Comparison of ENCODE assay signal across 21 mouse cellular contexts in the genomic region with DNA sequence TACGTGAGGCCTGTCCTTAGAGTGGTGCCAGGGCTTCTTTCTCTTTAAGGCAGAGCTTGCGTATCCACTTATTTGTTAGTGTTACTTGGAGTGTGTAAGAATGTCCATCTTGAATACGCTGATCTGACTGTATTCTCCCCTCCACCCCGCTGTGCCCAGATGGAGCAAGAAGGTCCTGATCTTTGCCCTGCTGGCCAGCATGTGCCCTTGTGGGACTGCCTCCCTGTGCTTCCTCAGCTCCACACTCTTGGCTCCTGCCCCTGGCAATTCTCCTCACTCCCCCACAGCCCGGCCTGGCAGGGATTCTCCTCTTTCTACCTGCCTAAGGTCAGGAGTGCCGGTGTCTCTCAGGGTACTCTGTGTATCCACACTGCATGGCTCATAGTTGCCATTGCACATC. TPM values are rescaled to one million over a fixed set of nuclear protein-coding genes. Genes with fewer than 3 reads are reported as not detected.
DNase-seq lines count a peak whose midpoint lies in the region; ATAC-seq and TF ChIP-seq lines count a peak whose summit lies in the region.
"Had no signal": no experiment of that assay in that cellular context is flagged by ENCODE, and none has a peak within 500 bp of the region (broad histone marks: within the 10 kb centered on the region; RNA-seq: fewer than 3 reads in every experiment).

No protein-coding gene starts in this region.

- WGBS in kidney, embryonic 14.5 days, result 84% methylated on average over 6 of the region's 6 CpGs
- 82% methylated on average over 6 of the region's 6 CpGs for WGBS in midbrain, embryonic 16.5 days

- DNase-seq in kidney, adult 11 months, result peak; percentile 86
- peak; percentile 80 to 82 for DNase-seq in kidney, adult 8-10 months
- peak; percentile 79 to 91 for DNase-seq in kidney, postnatal 25 days
- DNase-seq in testis, postnatal 10 days (ENCODE audit: low spot score), result no peak
- DNase-seq: cerebellum, adult 2 months; cerebellum, postnatal 10 days; embryo, embryonic 11 days; gastrocnemius, postnatal 10 days; heart, adult 2 months; heart, postnatal 14 days had no signal

- no peak for TF ChIP-seq CTCF in E14TG2a.4 (conservative IDR thresholded peaks at IDR 0.05; ENCODE audit: low read length)

- H3K4me1 ChIP-seq in kidney, embryonic 14.5 days (ENCODE audit: control insufficient read depth, insufficient read depth, low read length), result no peaks in the 10 kb centered on the region
- H3K4me1 ChIP-seq in E14TG2a.4 (replicated peaks; ENCODE audit: low read depth, low read length), result peaks cover 41% of the 10 kb centered on the region
- no peaks in the 10 kb centered on the region; the same call in 1 of the 2 replicates for H3K4me1 ChIP-seq in midbrain, embryonic 16.5 days (ENCODE audit: control insufficient read depth, insufficient read depth, low read length)
- H3K4me1 ChIP-seq: embryonic facial prominence, embryonic 13.5 days; heart, embryonic 15.5 days had no signal

- H3K9ac ChIP-seq in kidney, embryonic 14.5 days (ENCODE audit: low read depth, low read length), result no peak overlapping the region
- no peak overlapping the region for H3K9ac ChIP-seq in midbrain, embryonic 16.5 days (ENCODE audit: low read depth, low read length)
- H3K9ac ChIP-seq: embryonic facial prominence, embryonic 13.5 days; forebrain, embryonic 12.5 days; heart, embryonic 15.5 days; hindbrain, embryonic 13.5 days had no signal

- no peak overlapping the region for H3K4me3 ChIP-seq in kidney, embryonic 14.5 days (ENCODE audit: low read length)
- peak overlapping the region; percentile 37; the same call in 1 of the 2 replicates for H3K4me3 ChIP-seq in E14TG2a.4 (replicated peaks; ENCODE audit: low read length)
- no peak overlapping the region for H3K4me3 ChIP-seq in midbrain, embryonic 16.5 days (ENCODE audit: low read depth, low read length)
- H3K4me3 ChIP-seq: embryonic facial prominence, embryonic 13.5 days; forebrain, embryonic 12.5 days; heart, adult 2 months; heart, embryonic 15.5 days; hindbrain, embryonic 13.5 days had no signal

- no peak overlapping the region for H3K4me2 ChIP-seq in kidney, embryonic 14.5 days (replicated peaks; ENCODE audit: low read depth, low read length)
- H3K4me2 ChIP-seq in midbrain, embryonic 16.5 days (ENCODE audit: low read length), result no peak overlapping the region
- H3K4me2 ChIP-seq: embryonic facial prominence, embryonic 13.5 days; forebrain, embryonic 12.5 days; heart, embryonic 11.5 days; heart, embryonic 15.5 days; hindbrain, embryonic 13.5 days had no signal

- H3K27me3 ChIP-seq in kidney, embryonic 14.5 days (ENCODE audit: control insufficient read depth, insufficient read depth, low read length), result no peaks in the 10 kb centered on the region; the same call in 1 of the 2 replicates
- peaks cover 25% of the 10 kb centered on the region for H3K27me3 ChIP-seq in E14TG2a.4 (ENCODE audit: insufficient read depth, low read length)
- H3K27me3 ChIP-seq in midbrain, embryonic 16.5 days (ENCODE audit: control insufficient read depth, insufficient read depth, low read depth, low read length), result peaks cover 2% of the 10 kb centered on the region

- no peaks in the 10 kb centered on the region for H3K9me3 ChIP-seq in kidney, embryonic 14.5 days (ENCODE audit: control insufficient read depth, low read length)
- H3K9me3 ChIP-seq in E14TG2a.4 (ENCODE audit: low read length), result peaks cover 8% of the 10 kb centered on the region
- H3K9me3 ChIP-seq in midbrain, embryonic 16.5 days (replicated peaks; ENCODE audit: control insufficient read depth, low read length, poor library complexity, severe bottlenecking), result no peaks in the 10 kb centered on the region
- H3K9me3 ChIP-seq: embryonic facial prominence, embryonic 13.5 days; forebrain, embryonic 12.5 days; G1E; heart, embryonic 15.5 days; hindbrain, embryonic 13.5 days had no signal

- no peak for ATAC-seq in kidney, embryonic 14.5 days (ENCODE audit: low FRiP score, low TSS enrichment)
- no peak for ATAC-seq in midbrain, embryonic 16.5 days
- ATAC-seq: forebrain, embryonic 16.5 days; hindbrain, postnatal 0 days had no signal

- H3K36me3 ChIP-seq in kidney, embryonic 14.5 days (ENCODE audit: control insufficient read depth, insufficient read depth, low read length), result no peaks in the 10 kb centered on the region
- H3K36me3 ChIP-seq in E14TG2a.4 (ENCODE audit: insufficient read depth, low read length), result no peaks in the 10 kb centered on the region
- no peaks in the 10 kb centered on the region for H3K36me3 ChIP-seq in midbrain, embryonic 16.5 days (ENCODE audit: control insufficient read depth, insufficient read depth, low read length)
- H3K36me3 ChIP-seq: embryonic facial prominence, embryonic 13.5 days; forebrain, embryonic 12.5 days; G1E; heart, embryonic 15.5 days; hindbrain, embryonic 13.5 days had no signal

- no peak overlapping the region for H3K27ac ChIP-seq in kidney, embryonic 14.5 days (ENCODE audit: low read depth, low read length)
- H3K27ac ChIP-seq in midbrain, embryonic 16.5 days (ENCODE audit: low read length), result no peak overlapping the region
- H3K27ac ChIP-seq: embryonic facial prominence, embryonic 13.5 days; forebrain, embryonic 12.5 days; heart, adult 2 months; heart, embryonic 15.5 days; hindbrain, embryonic 13.5 days; hindbrain, postnatal 0 days had no signal

RNA-seq across cellular contexts. Expression of a gene that starts 17.8 kb away (rescaled TPM):
- 21.1 and 24.3 TPM in 2 replicates for polyA plus RNA-seq in kidney, embryonic 14.5 days (2014; fragmentation: Nextera tagmentation; extraction: Ambion mirVana)
- 28.4 and 31.2 TPM in 2 replicates for polyA plus RNA-seq in midbrain, embryonic 16.5 days (2015; fragmentation: Nextera tagmentation; extraction: Ambion mirVana)

RNA-seq across cellular contexts. Expression of a gene that starts 32.9 kb away (rescaled TPM):
- 137 and 140 TPM in 2 replicates for polyA plus RNA-seq in kidney, embryonic 14.5 days (2014; fragmentation: Nextera tagmentation; extraction: Ambion mirVana)
- polyA plus RNA-seq in midbrain, embryonic 16.5 days (2015; fragmentation: Nextera tagmentation; extraction: Ambion mirVana), result 112 and 116 TPM in 2 replicates
